Mouse (Mus musculus) embryo, embryonic 10.5 days (tissue): Measurements from ENCODE around the gene Lbh.

Experiments used
- DNase-seq: peaks from one replicate; pipeline ENCODE4 v3.0.0-alpha.2; 2015; ENCODE audit warnings: low spot score

The Lbh gene

DNA sequence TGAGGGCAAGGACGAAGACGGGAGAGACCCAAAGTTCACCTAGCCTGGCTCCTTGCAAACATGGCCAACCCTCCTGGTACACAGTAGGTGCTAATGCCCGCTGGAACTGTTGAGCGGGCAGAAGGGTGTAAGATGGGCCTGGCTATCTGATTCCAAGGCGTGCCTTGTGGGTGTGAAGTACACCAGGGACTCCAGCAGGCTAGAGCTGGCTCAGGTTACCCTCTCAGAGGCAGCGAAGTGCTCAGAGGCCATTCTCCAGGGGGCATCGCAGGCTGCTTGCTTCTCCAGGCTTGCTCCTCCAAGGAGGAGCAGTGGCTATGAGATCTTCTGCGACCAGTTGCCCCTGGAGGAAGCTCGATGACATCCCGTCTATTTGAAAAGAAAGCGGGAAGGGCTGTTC is 6.8 kb upstream of the Lbh start:
- DNase-seq: no peak

DNA sequence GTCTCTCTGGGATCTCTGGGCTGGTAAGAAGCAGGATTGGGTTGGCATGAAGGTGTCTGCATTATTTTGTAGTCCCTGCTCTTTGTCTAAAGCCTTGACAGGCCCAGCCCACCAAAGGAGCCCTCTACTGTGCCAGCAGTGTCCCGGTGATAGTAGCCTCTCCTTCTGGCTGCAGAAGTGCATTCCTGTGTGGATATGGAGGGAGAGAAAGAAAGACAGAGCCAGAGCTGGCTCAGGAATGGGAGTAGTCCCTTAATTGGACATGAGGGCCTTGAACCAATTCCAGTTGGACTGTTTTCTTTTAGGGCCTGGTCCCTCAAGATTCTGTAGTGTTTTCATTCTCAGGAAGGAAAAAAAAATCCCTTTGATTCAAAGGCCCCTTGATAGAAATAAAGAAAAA is 6.4 kb upstream of the Lbh start:
- no peak for DNase-seq

DNA sequence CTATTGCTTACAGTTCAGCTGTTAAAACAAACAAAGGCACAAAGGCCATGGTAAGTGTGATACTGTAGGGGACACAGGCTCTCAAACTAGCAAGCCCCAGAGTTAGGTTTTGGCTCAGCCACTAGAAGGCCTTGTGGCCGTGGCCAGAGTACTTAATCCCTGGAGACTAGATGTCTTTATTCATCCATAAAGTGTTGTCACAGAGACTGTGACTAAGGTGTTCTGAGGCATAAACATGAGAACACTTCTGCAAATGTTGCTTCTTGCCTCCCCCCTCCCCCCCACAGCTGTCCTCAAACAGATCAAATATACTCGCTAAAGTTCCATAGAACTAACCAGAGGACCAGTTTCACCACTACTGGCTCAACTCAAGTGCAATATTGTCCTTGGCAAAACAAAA is 4.0 kb upstream of the Lbh start:
- DNase-seq: no peak

DNA sequence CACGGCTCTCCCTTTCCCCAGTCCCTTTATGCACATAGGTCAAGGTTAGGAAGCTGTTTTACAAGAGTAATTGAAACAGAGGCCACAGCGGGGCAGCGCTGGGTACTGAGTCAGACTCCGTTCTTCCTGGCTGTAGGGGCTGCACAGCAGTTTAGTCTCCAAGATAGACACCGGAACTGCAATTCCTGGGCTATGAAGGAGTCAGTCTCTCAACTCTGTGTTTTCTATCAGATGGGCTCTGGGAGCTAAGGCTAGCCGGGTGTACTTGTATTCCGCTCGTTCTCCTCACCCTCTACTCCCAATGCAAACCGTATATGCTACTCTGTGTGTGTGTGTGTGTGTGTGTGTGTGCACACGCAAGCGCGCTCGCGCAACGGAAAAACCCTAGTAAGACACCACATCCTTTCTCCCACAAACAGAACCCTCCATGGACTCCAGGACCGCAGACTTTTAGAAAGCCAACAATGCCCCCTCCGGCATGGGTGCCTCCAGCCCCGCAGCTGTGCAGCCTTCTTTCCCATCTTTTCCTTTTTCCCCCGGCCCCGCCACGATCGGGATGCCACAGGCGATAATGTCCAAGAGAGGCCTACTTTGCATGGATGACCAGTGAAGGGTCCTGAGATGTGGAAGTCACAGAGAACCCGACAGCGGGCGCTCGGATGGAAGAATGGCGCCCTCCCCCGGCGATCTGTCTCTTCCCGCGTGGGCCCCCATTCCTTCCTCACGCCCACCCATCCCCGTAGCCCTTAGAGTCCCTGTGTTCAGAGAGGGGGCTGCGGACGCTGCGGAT is 669 bp upstream of the Lbh start:
- DNase-seq: peak; percentile 86

DNA sequence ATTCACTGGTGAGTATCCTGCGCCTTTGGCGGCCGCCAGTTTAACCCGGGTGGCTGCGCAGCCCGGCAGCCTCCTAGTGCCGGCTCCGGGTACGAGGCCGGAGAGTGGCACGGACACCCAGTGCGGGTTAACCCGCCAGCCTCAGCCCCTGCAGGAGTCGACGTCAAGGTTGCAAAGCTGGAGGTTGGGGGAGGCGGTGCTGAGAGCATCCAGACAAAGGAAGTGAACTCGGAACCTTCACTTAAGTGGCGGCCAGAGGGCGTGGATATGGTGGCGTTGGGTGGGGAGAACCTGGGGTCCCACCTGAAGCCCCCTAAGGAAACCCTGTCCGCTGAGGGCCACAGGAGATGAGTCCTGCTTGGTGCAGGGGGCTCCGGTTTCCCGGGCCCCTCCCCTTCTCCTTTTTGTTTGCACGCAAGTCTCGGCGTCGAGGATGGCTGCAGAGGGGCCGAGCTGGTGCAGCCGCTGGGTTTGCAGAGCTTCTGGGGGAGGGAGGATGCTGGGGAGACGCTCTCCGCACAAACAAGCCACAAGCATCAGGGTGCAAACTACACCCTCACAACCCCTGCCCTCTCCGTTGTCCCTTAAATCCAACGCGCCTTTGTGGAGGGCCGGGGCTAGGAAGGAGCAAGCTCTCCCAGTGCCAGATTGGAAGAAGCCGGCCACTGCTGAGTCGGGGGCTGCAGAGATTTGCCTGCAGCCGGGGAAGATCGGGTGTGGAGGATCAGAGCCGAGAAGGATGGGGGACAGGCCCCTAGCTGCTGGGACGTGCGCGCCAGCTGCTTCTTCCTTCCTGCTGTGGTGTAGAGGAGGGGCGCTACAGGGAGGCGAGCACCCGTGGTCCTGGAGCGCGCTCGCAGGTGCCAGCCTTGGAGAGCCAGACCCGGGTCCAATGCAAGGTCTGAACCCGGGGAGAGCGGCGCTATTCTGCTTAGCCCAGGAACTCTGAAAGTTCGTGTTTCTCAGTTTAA is 751 bp downstream of the Lbh start:
- peak; percentile 72 for DNase-seq

DNA sequence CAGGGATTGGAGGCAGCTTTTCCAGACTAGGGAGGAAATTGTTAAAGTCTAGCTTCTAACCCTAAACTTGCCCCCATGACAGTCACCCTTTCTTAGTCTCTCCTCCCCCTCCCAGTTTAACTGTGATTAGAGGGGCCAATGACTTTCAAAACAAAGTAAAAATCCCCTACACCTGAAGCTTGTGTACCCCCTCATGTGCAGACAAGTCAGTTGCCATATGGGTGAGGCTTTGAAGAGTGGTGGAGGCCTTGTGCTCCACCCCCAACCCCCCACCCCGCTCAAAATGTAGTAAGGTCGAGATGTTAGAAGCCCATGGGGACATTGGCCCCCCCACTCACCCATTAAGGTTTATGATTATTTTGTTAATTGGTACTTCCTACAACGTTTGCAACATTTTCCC is 1.5 kb downstream of the Lbh start:
- no peak for DNase-seq

DNA sequence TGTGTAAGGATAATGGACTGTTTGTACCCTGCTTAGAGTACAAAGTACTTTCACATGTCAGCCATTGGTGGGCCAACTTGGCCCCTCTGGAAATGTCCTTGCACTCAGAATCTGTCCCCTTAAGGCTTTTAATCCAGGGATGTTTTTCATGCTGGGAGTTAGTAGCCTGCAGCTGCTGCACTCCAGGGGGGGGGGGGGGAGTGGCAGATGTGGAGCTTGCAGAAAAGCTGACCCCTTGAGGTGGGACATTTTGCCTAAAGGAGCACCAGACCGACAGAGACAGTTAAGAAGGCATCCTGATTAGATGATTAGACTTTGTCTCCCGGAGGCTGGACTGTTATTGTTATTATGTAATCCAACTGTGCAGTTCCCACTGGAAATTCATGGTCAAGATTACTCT is 2.3 kb downstream of the Lbh start:
- peak; percentile 21 for DNase-seq

DNA sequence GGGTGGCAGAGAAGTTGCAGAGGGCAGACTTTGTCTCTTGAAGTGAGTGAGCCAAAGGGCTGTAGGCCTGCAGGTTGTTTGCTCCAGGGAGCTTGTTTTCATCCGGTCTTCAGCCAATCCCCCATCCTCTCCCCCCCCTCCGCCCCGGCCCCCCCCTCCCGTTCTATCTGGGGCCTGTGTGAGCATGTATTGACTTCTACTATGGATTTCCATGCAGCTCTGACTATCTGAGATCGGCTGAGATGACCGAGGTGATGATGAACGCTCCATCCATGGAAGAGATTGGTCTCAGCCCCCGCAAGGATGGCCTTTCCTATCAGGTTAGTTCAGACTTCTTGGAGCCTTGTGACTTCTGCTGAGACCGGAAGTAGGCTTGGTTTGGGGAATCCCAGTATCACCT is 2.9 kb downstream of the Lbh start:
- DNase-seq: no peak

DNA sequence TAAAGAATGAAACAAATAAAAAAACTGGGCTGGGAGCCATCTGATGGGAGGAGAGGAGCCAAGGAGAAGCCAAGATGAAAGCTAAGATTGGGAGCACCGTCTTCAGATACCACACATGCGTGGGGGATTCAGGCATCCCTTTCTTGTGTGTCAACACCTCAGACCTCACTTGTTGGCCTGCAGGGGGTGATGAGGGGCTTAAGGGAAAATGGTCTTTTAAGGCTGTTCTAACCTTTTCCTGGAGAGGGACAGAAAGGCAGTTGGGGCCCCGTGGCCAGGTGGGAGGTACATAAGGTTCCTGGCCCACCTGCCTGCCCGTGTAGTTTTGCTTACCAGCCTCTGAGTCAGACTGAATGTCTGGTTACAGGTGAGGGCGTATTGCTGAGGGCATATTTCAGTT is 4.1 kb downstream of the Lbh start:
- no peak for DNase-seq

DNA sequence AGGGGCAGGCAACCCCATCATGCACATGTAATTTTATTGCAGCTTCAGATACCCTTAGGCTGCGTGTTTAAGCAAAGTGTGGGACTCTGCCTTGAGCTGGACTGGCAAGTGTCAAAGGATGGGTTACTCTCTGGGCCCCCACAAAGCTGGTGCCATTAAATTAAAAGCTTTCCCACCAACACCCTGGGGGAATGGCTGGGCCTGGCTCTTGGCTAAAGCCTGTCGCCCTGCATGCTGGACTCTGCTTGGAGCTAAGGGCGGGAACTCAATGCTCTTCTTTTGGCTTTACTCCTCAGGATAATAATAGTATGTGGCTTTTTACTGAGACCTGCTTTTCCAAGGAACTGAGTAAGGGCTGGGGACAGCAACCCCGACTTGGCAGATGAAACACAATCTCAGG is 5.2 kb downstream of the Lbh start:
- no peak for DNase-seq

DNA sequence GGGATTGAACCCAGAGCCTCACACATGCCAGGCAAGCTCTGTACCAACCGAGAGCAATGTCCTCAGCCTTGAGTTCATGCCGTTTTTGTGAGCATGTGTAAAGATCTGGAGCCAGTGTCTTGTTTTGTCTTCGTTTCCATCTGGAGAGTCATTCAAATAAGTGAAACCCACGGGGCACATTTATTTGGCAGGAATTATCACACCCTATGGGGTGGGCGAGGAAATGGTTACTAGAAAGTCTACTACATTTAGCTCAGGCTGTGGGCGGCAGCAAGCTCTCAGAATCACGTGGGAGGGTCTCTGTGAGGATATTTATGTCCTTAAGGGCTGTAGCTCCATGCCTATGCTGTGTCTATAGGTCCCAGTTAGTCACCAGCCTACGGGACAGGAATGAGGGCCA is 6.2 kb downstream of the Lbh start:
- DNase-seq: no peak

DNA sequence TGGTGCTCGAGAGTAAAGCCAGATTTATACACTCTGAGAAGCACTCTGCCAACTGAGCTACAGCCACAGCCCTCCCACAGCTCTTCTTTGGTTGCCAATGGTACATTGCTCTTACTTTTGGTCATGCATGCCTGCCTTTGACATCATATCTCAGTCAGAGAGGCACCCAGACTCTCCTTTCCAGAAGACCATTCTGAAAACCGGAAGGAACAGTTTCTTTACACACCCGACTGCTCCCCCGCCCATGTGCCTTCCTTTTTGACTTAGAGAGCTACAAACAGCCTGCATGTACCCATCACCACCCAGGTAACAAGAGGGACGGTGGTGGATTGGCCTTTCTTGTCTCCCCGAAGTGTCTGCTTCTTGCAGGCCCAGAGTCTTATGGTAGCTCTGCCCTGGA is 7.0 kb downstream of the Lbh start:
- DNase-seq: no peak

DNA sequence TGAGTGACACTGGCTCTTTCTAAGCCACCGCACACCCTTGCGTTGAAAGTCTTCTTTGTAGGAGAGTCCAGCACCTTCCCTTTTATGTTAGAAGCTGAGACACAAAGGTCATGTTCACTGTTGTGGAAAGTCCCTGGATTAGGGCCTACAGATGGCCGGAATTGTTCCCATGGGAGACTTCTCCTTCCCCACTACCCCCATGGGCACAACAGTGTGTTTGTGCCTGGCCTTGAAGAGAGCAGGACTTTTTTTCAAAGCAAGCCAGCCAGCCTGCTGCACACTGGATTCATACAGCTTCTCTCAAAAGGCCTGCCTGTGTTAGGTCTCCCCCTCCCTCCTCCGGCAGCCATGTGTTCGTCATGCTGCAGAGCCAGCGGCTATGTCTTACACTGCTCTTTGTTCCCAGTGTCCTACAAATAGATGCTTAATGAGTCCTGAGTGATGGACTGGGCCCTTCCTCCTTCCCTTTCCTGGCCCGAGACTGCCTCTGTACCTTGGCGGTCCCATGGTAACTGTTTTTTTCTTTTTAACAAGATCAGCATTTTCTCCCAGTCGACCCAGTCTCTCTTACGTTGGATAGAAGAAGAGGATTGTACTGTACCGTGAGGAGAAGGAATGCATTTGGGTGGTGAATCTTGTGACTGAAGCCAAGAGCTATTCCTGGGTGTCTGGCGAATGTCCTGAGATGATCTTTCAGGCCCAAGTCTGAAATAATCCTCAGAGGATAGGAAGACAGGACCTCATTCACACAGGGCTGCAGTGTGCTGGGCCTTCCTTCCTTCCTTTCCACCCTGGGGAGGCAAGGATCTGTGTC is 7.9 kb downstream of the Lbh start:
- DNase-seq: peak; percentile 71

DNA sequence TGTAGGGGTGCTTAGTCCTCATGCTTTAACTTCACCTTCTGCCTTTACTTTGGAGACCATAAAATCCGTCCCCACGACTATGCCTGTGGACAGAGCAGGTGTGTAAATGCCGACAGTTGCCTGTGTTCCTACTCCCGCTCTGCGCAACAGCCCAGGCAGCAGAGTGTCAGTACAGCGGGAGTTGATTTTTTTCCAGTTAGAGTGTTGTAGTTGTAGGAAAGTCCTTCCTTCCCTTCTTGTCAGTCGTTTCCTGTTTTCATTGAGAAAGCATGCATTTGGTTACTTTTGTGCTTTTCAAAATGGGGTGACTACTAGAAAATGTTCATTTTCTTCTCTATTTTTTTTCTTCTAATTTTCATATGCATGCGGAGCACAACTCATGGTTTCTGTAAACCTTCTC is 8.9 kb downstream of the Lbh start:
- no peak for DNase-seq

DNA sequence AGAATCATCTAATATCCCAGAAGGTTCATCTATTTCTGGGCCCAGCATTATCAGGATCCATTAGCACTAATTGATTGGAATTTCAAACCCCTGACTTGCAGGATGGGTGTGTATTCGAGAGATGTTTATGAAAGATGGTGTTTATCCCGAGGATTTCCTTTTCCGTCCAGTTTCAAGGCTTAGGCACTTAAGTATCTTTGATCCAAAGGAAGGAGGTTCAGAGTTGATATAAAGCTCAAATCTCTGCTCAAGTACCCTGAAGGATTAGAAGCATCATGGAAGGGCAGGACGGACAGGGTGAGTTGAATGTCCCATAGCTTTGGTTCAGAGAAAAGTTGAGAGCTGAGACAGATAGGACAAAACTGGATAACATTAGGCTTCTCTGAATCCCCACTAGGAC is 15.0 kb downstream of the Lbh start:
- no peak for DNase-seq

DNA sequence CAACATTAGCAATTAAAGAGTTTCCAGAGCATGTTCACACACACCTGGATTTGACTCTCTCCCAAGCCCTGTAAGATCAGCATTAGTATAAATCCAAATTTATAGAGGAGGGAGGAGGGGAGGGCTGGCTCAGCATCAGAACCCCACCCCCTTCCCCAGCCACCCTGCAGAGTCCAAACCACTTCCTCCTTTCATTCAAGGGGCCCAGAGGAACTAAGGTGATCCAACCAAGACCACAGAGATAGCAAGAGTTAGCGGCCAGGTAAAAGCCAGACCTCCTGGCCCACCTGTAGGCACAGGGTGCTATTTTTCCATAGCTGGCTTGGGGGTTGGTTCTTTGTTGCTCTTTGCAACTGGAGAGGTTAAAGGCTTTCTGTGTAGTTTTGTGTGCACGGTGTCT is 16.0 kb downstream of the Lbh start:
- DNase-seq: no peak

DNA sequence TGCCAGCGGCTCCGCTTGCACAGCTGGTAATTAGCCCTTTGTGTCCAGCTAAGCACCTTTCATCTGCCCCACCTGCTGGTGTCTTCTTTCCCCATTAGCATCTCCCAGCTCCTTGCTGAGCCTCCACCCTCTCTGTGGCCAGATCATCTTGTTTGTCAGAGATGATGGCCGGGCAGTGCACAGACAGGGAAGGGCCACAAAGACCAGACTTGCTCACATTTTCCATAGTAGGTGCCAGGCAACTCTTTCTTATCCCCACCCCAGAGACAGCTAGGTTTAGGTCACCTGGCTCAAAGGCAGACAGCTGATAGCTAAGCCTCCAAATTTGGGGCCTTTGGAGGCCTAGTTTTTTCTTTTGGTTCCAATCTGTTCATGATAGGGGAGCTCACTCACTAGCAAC is 16.5 kb downstream of the Lbh start:
- DNase-seq: no peak

DNA sequence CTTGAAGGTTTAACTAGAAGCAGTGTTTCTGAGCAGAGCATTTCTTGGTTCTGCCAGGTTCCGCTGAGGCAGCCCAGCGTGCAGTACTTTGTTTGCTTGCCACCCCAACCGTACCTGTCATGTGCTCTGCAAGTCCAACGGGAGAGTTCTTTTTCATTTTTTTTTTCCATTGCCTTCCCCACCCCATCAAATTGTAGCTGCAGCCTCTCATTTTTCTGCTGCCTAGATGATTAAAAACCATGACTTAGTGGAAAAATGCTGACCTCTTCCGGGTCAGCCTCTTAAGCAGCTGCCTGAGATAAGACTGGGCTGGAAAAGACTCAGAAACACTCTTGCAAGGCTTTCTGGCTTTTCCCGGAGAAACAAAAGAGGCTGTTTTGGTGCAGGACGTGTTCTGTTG is 17.8 kb downstream of the Lbh start:
- no peak for DNase-seq

DNA sequence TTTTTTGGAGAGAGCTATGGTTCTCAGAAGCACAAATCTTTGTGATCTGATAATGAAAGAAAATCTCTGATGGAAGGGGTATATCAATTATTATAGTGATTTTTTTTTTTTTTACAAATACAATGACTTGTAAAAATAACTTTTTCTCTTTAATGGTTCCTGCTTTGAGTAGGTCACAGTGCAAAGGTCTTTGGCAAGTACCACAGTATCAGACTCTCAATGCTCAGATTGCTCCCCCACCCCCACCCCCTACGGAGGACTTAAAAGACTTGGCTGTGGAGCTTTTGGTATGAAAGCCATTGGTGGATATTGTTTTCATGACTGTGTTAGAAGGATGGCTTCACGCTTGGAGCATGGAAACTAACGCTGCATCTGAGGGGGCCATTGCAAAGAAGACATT is 18.2 kb downstream of the Lbh start:
- DNase-seq: no peak

DNA sequence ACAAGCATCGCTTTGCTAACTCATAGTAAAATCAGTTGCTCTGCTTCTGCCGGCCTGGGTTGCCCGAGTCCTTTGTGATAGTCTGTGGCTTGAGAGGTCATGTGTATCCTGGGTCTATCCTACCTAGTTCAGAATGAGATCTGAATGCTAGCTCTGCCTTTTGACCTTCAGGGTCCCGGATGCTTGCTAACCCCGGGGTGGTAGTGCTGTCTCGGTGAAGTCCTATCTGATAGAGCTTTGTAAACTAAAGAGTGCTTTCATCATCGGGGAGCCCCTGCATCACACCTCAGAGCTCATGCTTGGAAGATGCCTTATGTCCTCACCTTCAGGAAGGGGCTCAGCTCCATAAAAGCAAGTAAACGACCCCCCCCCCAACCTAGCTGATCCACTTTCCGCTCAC is 19.1 kb downstream of the Lbh start:
- DNase-seq: no peak

DNA sequence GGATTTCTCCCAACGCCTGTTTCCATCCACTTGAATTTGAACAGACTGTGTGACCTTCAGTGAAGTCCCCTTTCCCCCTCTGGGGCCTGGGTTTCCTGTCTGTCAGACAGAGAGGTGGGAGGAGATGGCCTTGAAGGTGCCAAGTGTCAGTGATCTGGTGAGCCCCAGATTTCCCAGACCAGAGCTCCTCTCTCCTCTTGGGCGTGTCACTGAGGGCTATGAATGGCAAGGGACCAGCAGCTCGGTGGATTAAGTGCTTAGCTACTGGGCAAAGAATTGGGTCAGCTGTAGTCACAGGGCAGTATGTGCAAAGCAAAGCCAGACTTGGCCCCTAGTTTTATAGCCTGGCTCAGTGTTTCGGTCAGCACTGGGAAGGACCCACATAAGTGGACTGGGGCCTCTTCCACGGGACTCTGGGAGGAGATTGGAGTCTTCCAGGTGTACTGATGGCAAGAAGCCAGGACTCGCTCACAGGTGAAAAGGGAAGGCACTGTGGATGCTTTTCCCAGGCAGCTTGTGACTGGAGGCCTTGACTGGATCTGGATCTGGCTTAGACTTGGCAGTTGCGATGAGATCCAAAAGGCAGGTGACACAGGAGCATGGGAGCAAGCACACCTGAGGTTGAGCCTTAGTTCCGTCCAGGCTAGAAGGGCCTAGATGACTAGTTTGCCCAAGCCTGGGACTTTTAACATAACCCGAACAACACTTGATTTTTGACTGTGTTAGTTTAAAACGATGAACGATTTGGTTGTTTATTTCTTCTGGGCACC is 20.1 kb downstream of the Lbh start:
- DNase-seq: no peak
